Mouse (Mus musculus) embryonic facial prominence, embryonic 12.5 days (tissue): Measurements from ENCODE around the gene Ralgps2. TPM values are rescaled to one million over a fixed set of nuclear protein-coding genes. Genes with fewer than 3 reads are reported as not detected.
A peak's percentile ranks its signal among the peaks of the same experiment; 100 is the strongest.

Source experiments
- ATAC-seq: fragments of 200-750 bp; cut with Nextera tagmentation; 2 replicates; pipeline ENCODE4 v1.8.0; 2017; ENCODE audit not compliant: insufficient number of reproducible peaks, insufficient read depth, low FRiP score, low TSS enrichment
- H3K27ac ChIP-seq: fragments of 300-500 bp; sonication (generic); 2 replicates; pipeline ENCODE4 v1.5.1; 2016; ENCODE audit warnings: mild to moderate bottlenecking
- H3K27me3 ChIP-seq: fragments of 300-500 bp; sonication (generic); 2 replicates; pipeline ENCODE4 v1.6.1; 2016; ENCODE audit warnings: mild to moderate bottlenecking, moderate library complexity
- H3K36me3 ChIP-seq: fragments of 300-500 bp; sonication (generic); 2 replicates; pipeline ENCODE4 v1.6.1; 2016; ENCODE audit warnings: mild to moderate bottlenecking
- H3K4me1 ChIP-seq: fragments of 300-500 bp; sonication (generic); 2 replicates; pipeline ENCODE4 v1.6.1; 2016
- H3K4me2 ChIP-seq: fragments of 300-500 bp; sonication (generic); replicated peaks from 2 replicates; pipeline ENCODE4 v1.6.1; 2016; ENCODE audit warnings: mild to moderate bottlenecking, moderate library complexity
- H3K4me3 ChIP-seq: fragments of 300-500 bp; sonication (generic); 2 replicates; pipeline ENCODE4 v1.5.1; 2016; ENCODE audit warnings: mild to moderate bottlenecking
- H3K9ac ChIP-seq: fragments of 300-500 bp; sonication (generic); 2 replicates; pipeline ENCODE4 v1.6.1; 2016; ENCODE audit warnings: mild to moderate bottlenecking, moderate library complexity
- H3K9me3 ChIP-seq: fragments of 300-500 bp; sonication (generic); 2 replicates; pipeline ENCODE4 v1.6.1; 2016; ENCODE audit warnings: mild to moderate bottlenecking, moderate library complexity
- WGBS: fragments of 180-500 bp; shearing (Covaris S2); methylation state at CpG from one replicate; pipeline ENCODE4 v1.1.7; 2016; 5-methylcytosine and 5-hydroxymethylcytosine counted together
- polyA plus RNA-seq: library from polyadenylated mRNA; unstranded; fragments of >200 nt; fragmentation: Nextera tagmentation; extraction: Ambion mirVana; gene quantifications from 2 replicates; pipeline ENCODE4 v1.2.1, GENCODE M21; 2016

Gene Ralgps2
- polyA plus RNA-seq, 1 experiment from 2014 or later = 101 TPM

DNA sequence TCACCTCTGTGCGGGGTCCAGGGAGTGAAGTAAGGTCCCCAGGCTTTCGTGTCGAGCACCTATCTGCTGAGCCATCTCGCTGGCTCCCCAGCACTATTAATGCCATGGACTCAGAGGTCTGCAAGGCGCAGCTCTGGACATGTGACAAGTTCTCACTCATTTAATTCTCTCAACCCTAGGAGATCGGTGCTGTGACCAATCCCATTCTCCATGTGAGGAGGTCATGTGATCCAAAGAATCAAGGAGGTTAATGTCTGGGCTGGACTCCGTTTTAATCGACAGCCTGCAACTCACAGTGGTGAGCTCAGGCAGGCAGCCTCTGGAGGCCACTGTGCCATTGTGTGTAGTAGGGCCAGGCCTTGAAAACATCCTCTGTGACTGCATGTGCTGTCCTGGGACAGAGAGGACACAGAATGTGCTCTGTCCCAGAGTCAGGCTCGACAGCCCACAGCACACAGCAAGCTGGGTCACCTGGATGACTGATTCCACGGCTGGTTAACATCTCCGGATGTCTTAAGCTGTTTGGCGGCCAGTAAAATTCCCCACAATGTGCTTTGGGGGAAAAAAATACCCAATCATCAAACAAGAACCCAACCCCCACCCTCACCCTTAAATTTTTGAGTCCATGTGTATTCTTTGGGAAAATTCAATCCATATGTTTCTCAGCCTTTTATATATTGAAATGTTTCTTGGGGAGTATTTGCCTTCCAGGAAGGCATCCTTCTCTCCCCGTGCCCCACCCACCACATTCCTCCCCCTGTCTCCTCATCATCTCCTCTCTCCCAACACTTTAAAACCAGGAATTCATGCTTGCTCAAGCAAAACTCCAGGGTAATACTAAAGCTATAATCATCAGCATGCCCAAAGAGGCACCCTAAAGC is 178.6 kb downstream of the Ralgps2 start:
- Histone ChIP-seq H3K27ac (peak overlapping the region; percentile 96), H3K36me3 (no peaks in the 10 kb centered on the region), H3K27me3 (no peaks in the 10 kb centered on the region), H3K9ac (no peak overlapping the region), H3K4me2 (0 out of 2 replicates have a peak overlapping the region, but pooled peaks have one; percentile 9), H3K4me1 (peaks cover 33% of the 10 kb centered on the region), H3K4me3 (no peak overlapping the region), H3K9me3 (no peaks in the 10 kb centered on the region)
- WGBS = 35% methylated on average over 13 of the region's 13 CpGs
- peak; percentile 72 for ATAC-seq

- no peak for ATAC-seq
- Histone ChIP-seq H3K9ac (no peak overlapping the region), H3K4me3 (no peak overlapping the region), H3K9me3 (no peaks in the 10 kb centered on the region), H3K4me1 (peaks cover 56% of the 10 kb centered on the region), H3K4me2 (no peak overlapping the region), H3K36me3 (no peaks in the 10 kb centered on the region), H3K27me3 (no peaks in the 10 kb centered on the region), H3K27ac (no peak overlapping the region)
- WGBS = 55% methylated on average over 4 of the region's 4 CpGs
Observed at GRCm38 (mm10) chr1:156758326-156758725, 181.1 kb downstream of the Ralgps2 start.

GRCm38 (mm10) chr1:156754608-156755413 is 184.6 kb downstream of the Ralgps2 start:
- H3K36me3 ChIP-seq = no peaks in the 10 kb centered on the region
- peak overlapping the region; percentile 88 for H3K27ac ChIP-seq
- no peaks in the 10 kb centered on the region for H3K9me3 ChIP-seq
- 39% methylated on average over 15 of the region's 15 CpGs for WGBS
- H3K27me3 ChIP-seq = no peaks in the 10 kb centered on the region
- H3K4me1 ChIP-seq = peaks cover 51% of the 10 kb centered on the region
- ATAC-seq = no peak
- H3K9ac ChIP-seq = no peak overlapping the region
- H3K4me3 ChIP-seq = no peak overlapping the region
- 0 out of 2 replicates have a peak overlapping the region, but pooled peaks have one; percentile 3 for H3K4me2 ChIP-seq

Other genes with a start within 250 kb of the Ralgps2 start
- 26.0 and 26.2 TPM in 2 replicates for gene Fam20b, start 220.5 kb downstream of the Ralgps2 start, polyA plus RNA-seq
- 21.3 and 24.1 TPM in 2 replicates for gene Angptl1, start 101.1 kb downstream of the Ralgps2 start, polyA plus RNA-seq
- not detected in 2 replicates for gene Tex35, start 169.1 kb upstream of the Ralgps2 start, polyA plus RNA-seq